In genomic region chr7:25477091-25477751, GRCm38 (mm10) we compare ENCODE assay signal across 8 mouse cellular contexts. TPM values are rescaled to one million over a fixed set of nuclear protein-coding genes. Genes with fewer than 3 reads are reported as not detected.
DNase-seq lines count a peak whose midpoint lies in the region; ATAC-seq and TF ChIP-seq lines count a peak whose summit lies in the region.
"Not testable (repeated sequence)": the region's sequence is repeated elsewhere in the genome, so short reads cannot be mapped to it uniquely, and the experiment has no call there.

TSS of gene Ceacam1 (minus strand) at chr7:25477603.

- H3K36me3 ChIP-seq in embryonic facial prominence, embryonic 11.5 days (replicated peaks; ENCODE audit: control insufficient read depth, insufficient read depth, low read depth, low read length); heart, embryonic 11.5 days (ENCODE audit: control insufficient read depth, insufficient read depth, low read length); kidney, adult 2 months (ENCODE audit: control insufficient read depth, insufficient read depth, low read length); liver, adult 2 months (ENCODE audit: control insufficient read depth, insufficient read depth, low read length); spleen, adult 2 months (ENCODE audit: control insufficient read depth, insufficient read depth, low read length): not testable (repeated sequence)
- H3K36me3 ChIP-seq in megakaryocyte, embryonic 14.5 days (replicated peaks; ENCODE audit: low read length): peaks cover 17% of the 10 kb centered on the region

- not testable (repeated sequence) for H3K9me3 ChIP-seq in embryonic facial prominence, embryonic 11.5 days (replicated peaks; ENCODE audit: control insufficient read depth, low read length); heart, embryonic 11.5 days (replicated peaks; ENCODE audit: control insufficient read depth, low read length); megakaryocyte, embryonic 14.5 days

- H3K4me1 ChIP-seq in embryonic facial prominence, embryonic 11.5 days (ENCODE audit: control insufficient read depth, insufficient read depth, low read length); heart, embryonic 11.5 days (ENCODE audit: control insufficient read depth, insufficient read depth, low read length); kidney, adult 2 months (ENCODE audit: control insufficient read depth, insufficient read depth, low read length); spleen, adult 2 months (ENCODE audit: control insufficient read depth, insufficient read depth, insufficient read length): not testable (repeated sequence)
- peaks cover 16% of the 10 kb centered on the region for H3K4me1 ChIP-seq in liver, adult 2 months (ENCODE audit: control insufficient read depth, insufficient read depth, low read length)
- H3K4me1 ChIP-seq in megakaryocyte, embryonic 14.5 days: peaks cover 54% of the 10 kb centered on the region

- peaks cover 12% of the 10 kb centered on the region; the same call in 1 of the 2 replicates for H3K79me2 ChIP-seq in liver, adult 2 months (ENCODE audit: control insufficient read depth, insufficient read depth, low read length)

- 28% methylated on average over 5 of the region's 5 CpGs for WGBS in embryonic facial prominence, embryonic 11.5 days
- 18% methylated on average over 5 of the region's 5 CpGs for WGBS in heart, embryonic 11.5 days (ENCODE audit: insufficient replicate concordance)
- 17% methylated on average over 5 of the region's 5 CpGs for WGBS in kidney, adult 2 months
- under 1% methylated on average over 5 of the region's 5 CpGs for WGBS in liver, adult 2 months
- WGBS in spleen, adult 2 months: 6% methylated on average over 5 of the region's 5 CpGs

- not testable (repeated sequence) for H3K4me2 ChIP-seq in embryonic facial prominence, embryonic 11.5 days (ENCODE audit: low read depth, low read length); heart, embryonic 11.5 days

- not testable (repeated sequence) for TF ChIP-seq CTCF in kidney, adult 2 months (conservative IDR thresholded peaks at IDR 0.05; ENCODE audit: insufficient read depth, insufficient read length, low read depth, low read length); liver, adult 2 months (IDR thresholded peaks at IDR 0.05; ENCODE audit: low read depth, low read length); spleen, adult 2 months (IDR thresholded peaks at IDR 0.05; ENCODE audit: extremely low read depth, insufficient read depth, insufficient read length, insufficient replicate concordance)

- H3K27ac ChIP-seq in embryonic facial prominence, embryonic 11.5 days (replicated peaks; ENCODE audit: low read depth, low read length); heart, embryonic 11.5 days (ENCODE audit: low read depth, low read length): not testable (repeated sequence)
- H3K27ac ChIP-seq in kidney, adult 2 months (ENCODE audit: insufficient read depth, low read depth, low read length): peak within 1 kb of the TSS; percentile 63
- peak within 1 kb of the TSS; percentile 95 for H3K27ac ChIP-seq in liver, adult 2 months (replicated peaks; ENCODE audit: insufficient read depth, low read depth, low read length)
- H3K27ac ChIP-seq in spleen, adult 2 months (ENCODE audit: insufficient read depth, low read length): peak within 1 kb of the TSS; percentile 48

- H3K9ac ChIP-seq in embryonic facial prominence, embryonic 11.5 days (replicated peaks; ENCODE audit: low read length); heart, embryonic 11.5 days (ENCODE audit: low read depth, low read length): not testable (repeated sequence)
- peak within 1 kb of the TSS; percentile 78 for H3K9ac ChIP-seq in liver, adult 2 months (ENCODE audit: low read depth, low read length)

- ATAC-seq in embryonic facial prominence, embryonic 11.5 days (replicated peaks; ENCODE audit: insufficient number of reproducible peaks, low FRiP score, low TSS enrichment, low read depth): not testable (repeated sequence)
- ATAC-seq in heart, embryonic 11.5 days (replicated peaks; ENCODE audit: insufficient number of reproducible peaks, low FRiP score, low TSS enrichment): peak; percentile 58; the same call in 1 of the 2 replicates

- DNase-seq in adrenal gland, adult (ENCODE audit: inconsistent age in 2 of 2, low spot score in 1 of 2): peak; percentile 68 to 87
- peak; percentile 15 for DNase-seq in embryonic facial prominence, embryonic 11.5 days (ENCODE audit: low spot score)
- DNase-seq in kidney, adult 2 months: peak; percentile 89
- peak; percentile 87 for DNase-seq in liver, adult 2 months (ENCODE audit: extremely low read depth, low read depth, low spot score)
- peak; percentile 54 to 73 for DNase-seq in spleen, adult 2 months (ENCODE audit: low read depth in 1 of 2, low spot score in 2 of 2)
- peak; percentile 21 for DNase-seq in urinary bladder, postnatal 25 days (ENCODE audit: low spot score)

- H3K27me3 ChIP-seq in embryonic facial prominence, embryonic 11.5 days (ENCODE audit: control insufficient read depth, insufficient read depth, low read length); heart, embryonic 11.5 days (ENCODE audit: control insufficient read depth, insufficient read depth, low read length); kidney, adult 2 months (replicated peaks; ENCODE audit: control insufficient read depth, insufficient read depth, low read length); liver, adult 2 months (ENCODE audit: control insufficient read depth, insufficient read depth, low read length); megakaryocyte, embryonic 14.5 days (replicated peaks); spleen, adult 2 months (ENCODE audit: control insufficient read depth, insufficient read depth, low read length): not testable (repeated sequence)

- not testable (repeated sequence) for H3K4me3 ChIP-seq in embryonic facial prominence, embryonic 11.5 days (ENCODE audit: low read depth, low read length); heart, embryonic 11.5 days (ENCODE audit: low read depth, low read length)
- peak within 1 kb of the TSS; percentile 34 for H3K4me3 ChIP-seq in kidney, adult 2 months (ENCODE audit: insufficient read depth, low read depth, low read length)
- H3K4me3 ChIP-seq in liver, adult 2 months (ENCODE audit: insufficient read depth, low read depth, low read length): peak within 1 kb of the TSS; percentile 54
- H3K4me3 ChIP-seq in megakaryocyte, embryonic 14.5 days (replicated peaks): peak within 1 kb of the TSS; percentile 87
- peak within 1 kb of the TSS; percentile 48; the same call in 1 of the 2 replicates for H3K4me3 ChIP-seq in spleen, adult 2 months (ENCODE audit: extremely low read depth, insufficient read depth, insufficient read length)

- TF ChIP-seq POLR2A in kidney, adult 2 months (IDR thresholded peaks at IDR 0.05; ENCODE audit: low read depth, low read length); spleen, adult 2 months (IDR thresholded peaks at IDR 0.05; ENCODE audit: low read depth, low read length): not testable (repeated sequence)
- TF ChIP-seq POLR2A in liver, adult 2 months (IDR thresholded peaks at IDR 0.05; ENCODE audit: extremely low read depth, insufficient read depth, low read length): 0 out of 2 replicates have a peak, but pooled peaks have one; percentile 23

RNA-seq across cellular contexts. Expression of gene Ceacam1, which starts in this region (rescaled TPM):
- polyA plus RNA-seq in embryonic facial prominence, embryonic 11.5 days (2014; fragmentation: Nextera tagmentation; extraction: Ambion mirVana): 1.1 and 1.3 TPM in 2 replicates
- 1.9 and 2.3 TPM in 2 replicates for polyA plus RNA-seq in heart, embryonic 11.5 days (2014; fragmentation: Nextera tagmentation; extraction: Ambion mirVana)
- polyA plus RNA-seq in kidney, adult 2 months (2012; rRNA removed): 32.1 TPM in 2 replicates
- 45.5 and 59.6 TPM in 2 replicates for total RNA-seq in liver, adult 2 months (2014; rRNA removed)
- 84.8 and 87.9 TPM in 2 replicates for polyA plus RNA-seq in liver, adult 2 months (2012; rRNA removed)
- polyA plus RNA-seq in megakaryocyte, embryonic 14.5 days (2012; ENCODE audit: insufficient read depth, low replicate concordance): 1.4 TPM in 1 of 2 replicates, not detected in the other
- polyA plus RNA-seq in spleen, adult 2 months (2012; rRNA removed): 16.0 and 16.3 TPM in 2 replicates

Comparison
In these comparisons a context has a peak if more than half of its experiments do, and no peak if none do; other contexts are left out.
1. DNase-seq: peak in every context shown above with its lines; median percentile 89 in kidney, adult 2 months; 87 in liver, adult 2 months; 78 in adrenal gland, adult; 64 in spleen, adult 2 months; 21 in urinary bladder, postnatal 25 days; 15 in embryonic facial prominence, embryonic 11.5 days.